Mouse (Mus musculus) intestine, postnatal 0 days (tissue): Measurements from ENCODE around the gene Syn3. TPM values are rescaled to one million over a fixed set of nuclear protein-coding genes. Genes with fewer than 3 reads are reported as not detected.
A peak's percentile ranks its signal among the peaks of the same experiment; 100 is the strongest.

ENCODE experiments used
- ATAC-seq: fragments of 200-750 bp; cut with Nextera tagmentation; 2 replicates; pipeline ENCODE4 v1.8.0; 2017; ENCODE audit warnings: mild to moderate bottlenecking, moderate TSS enrichment, moderate library complexity
- H3K27ac ChIP-seq: fragments of 300-500 bp; sonication (generic); 2 replicates; pipeline ENCODE4 v1.5.1; 2014; ENCODE audit warnings: mild to moderate bottlenecking, low read depth, low read length, moderate library complexity
- H3K27me3 ChIP-seq: fragments of 300-500 bp; sonication (generic); replicated peaks from 2 replicates; pipeline ENCODE4 v1.6.1; 2014; ENCODE audit warnings: low read length, mixed read lengths; ENCODE audit not compliant: control insufficient read depth, insufficient read depth
- H3K36me3 ChIP-seq: fragments of 300-500 bp; sonication (generic); 2 replicates; pipeline ENCODE4 v1.6.1; 2014; ENCODE audit warnings: mild to moderate bottlenecking, moderate library complexity; ENCODE audit not compliant: control insufficient read depth, insufficient read depth
- H3K4me1 ChIP-seq: fragments of 300-500 bp; sonication (generic); replicated peaks from 2 replicates; pipeline ENCODE4 v1.6.1; 2014; ENCODE audit warnings: antibody characterized with exemption, low read length, mixed read lengths; ENCODE audit not compliant: control insufficient read depth, insufficient read depth
- H3K4me2 ChIP-seq: fragments of 300-500 bp; sonication (generic); replicated peaks from 2 replicates; pipeline ENCODE4 v1.6.1; 2014; ENCODE audit warnings: low read depth, mild to moderate bottlenecking, moderate library complexity
- H3K4me3 ChIP-seq: fragments of 300-500 bp; sonication (generic); 2 replicates; pipeline ENCODE4 v1.5.1; 2014; ENCODE audit warnings: low read depth, low read length
- H3K9ac ChIP-seq: fragments of 300-500 bp; sonication (generic); 2 replicates; pipeline ENCODE4 v1.6.1; 2014; ENCODE audit warnings: mild to moderate bottlenecking, low read depth, low read length
- H3K9me3 ChIP-seq: fragments of 300-500 bp; sonication (generic); 2 replicates; pipeline ENCODE4 v1.6.1; 2016; ENCODE audit warnings: mixed run types; ENCODE audit not compliant: control insufficient read depth
- CTCF ChIP-seq: sonication (generic); IDR thresholded peaks from 2 replicates; pipeline ENCODE4 v1.5.1; 2016; ENCODE audit warnings: low read depth, mild to moderate bottlenecking, control low read depth, antibody characterized with exemption, moderate library complexity
- WGBS: fragments of 180-500 bp; shearing (Covaris S2); extraction: QIAGEN DNeasy Blood & Tissue Kit; methylation state at CpG from one replicate; pipeline ENCODE4 v1.1.7; 2014; 5-methylcytosine and 5-hydroxymethylcytosine counted together
- polyA plus RNA-seq: library from polyadenylated mRNA; unstranded; fragments of >200 nt; fragmentation: Nextera tagmentation; extraction: Ambion mirVana; gene quantifications from 2 replicates; pipeline ENCODE4 v1.2.1, GENCODE M21; 2015

The Syn3 gene
- polyA plus RNA-seq, 1 experiment from 2014 or later = 1.1 TPM

GRCm38 (mm10) chr10:86359699-86360098, 139.0 kb downstream of the Syn3 start:
- no peak for ATAC-seq

GRCm38 (mm10) chr10:86359208-86359607, 139.5 kb downstream of the Syn3 start:
- H3K36me3 ChIP-seq = no peaks in the 10 kb centered on the region
- H3K4me3 ChIP-seq = no peak overlapping the region
- H3K4me2 ChIP-seq = no peak overlapping the region
- H3K27ac ChIP-seq = no peak overlapping the region
- WGBS = 71% methylated on average over 2 of the region's 2 CpGs
- H3K9me3 ChIP-seq = no peaks in the 10 kb centered on the region
- H3K9ac ChIP-seq = no peak overlapping the region
- H3K27me3 ChIP-seq = no peaks in the 10 kb centered on the region
- H3K4me1 ChIP-seq = 0 out of 2 replicates have a peak, but pooled peaks cover 2% of the 10 kb centered on the region
- ATAC-seq = no peak
- no peak for TF ChIP-seq CTCF

More at GRCm38 (mm10) chr10:86359699-86360098, 139.0 kb downstream of the Syn3 start:
- no peak overlapping the region for H3K4me3 ChIP-seq
- no peak for TF ChIP-seq CTCF
- 71% methylated on average over 4 of the region's 4 CpGs for WGBS
- H3K27me3 ChIP-seq = no peaks in the 10 kb centered on the region
- no peak overlapping the region for H3K4me2 ChIP-seq
- H3K36me3 ChIP-seq = no peaks in the 10 kb centered on the region
- H3K27ac ChIP-seq = no peak overlapping the region
- H3K4me1 ChIP-seq = 0 out of 2 replicates have a peak, but pooled peaks cover 2% of the 10 kb centered on the region
- no peaks in the 10 kb centered on the region for H3K9me3 ChIP-seq
- no peak overlapping the region for H3K9ac ChIP-seq

- Histone ChIP-seq H3K9ac (no peak overlapping the region), H3K9me3 (no peaks in the 10 kb centered on the region), H3K27ac (no peak overlapping the region), H3K36me3 (no peaks in the 10 kb centered on the region), H3K27me3 (no peaks in the 10 kb centered on the region), H3K4me2 (no peak overlapping the region), H3K4me1 (0 out of 2 replicates have a peak, but pooled peaks cover 2% of the 10 kb centered on the region), H3K4me3 (no peak overlapping the region)
- WGBS = 87% methylated on average over 7 of the region's 7 CpGs
- ATAC-seq = no peak
- TF ChIP-seq CTCF = no peak
Measured at GRCm38 (mm10) chr10:86358307-86358975, 140.3 kb downstream of the Syn3 start.

GRCm38 (mm10) chr10:86356819-86357563, 141.7 kb downstream of the Syn3 start:
- Histone ChIP-seq H3K9me3 (no peaks in the 10 kb centered on the region), H3K27ac (no peak overlapping the region), H3K4me2 (no peak overlapping the region), H3K9ac (no peak overlapping the region), H3K27me3 (no peaks in the 10 kb centered on the region), H3K4me1 (0 out of 2 replicates have a peak, but pooled peaks cover 2% of the 10 kb centered on the region), H3K36me3 (no peaks in the 10 kb centered on the region), H3K4me3 (no peak overlapping the region)
- ATAC-seq = no peak
- TF ChIP-seq CTCF = peak; percentile 76
- WGBS = 71% methylated on average over 5 of the region's 5 CpGs

GRCm38 (mm10) chr10:86352521-86352920, 146.2 kb downstream of the Syn3 start:
- ATAC-seq = no peak
- Histone ChIP-seq H3K27me3 (no peaks in the 10 kb centered on the region), H3K4me1 (no peaks in the 10 kb centered on the region), H3K36me3 (no peaks in the 10 kb centered on the region), H3K4me2 (no peak overlapping the region), H3K9me3 (no peaks in the 10 kb centered on the region), H3K27ac (no peak overlapping the region), H3K4me3 (no peak overlapping the region), H3K9ac (no peak overlapping the region)
- no peak for TF ChIP-seq CTCF
- WGBS = 88% methylated on average over 3 of the region's 3 CpGs

GRCm38 (mm10) chr10:86351287-86351686, 147.4 kb downstream of the Syn3 start:
- Histone ChIP-seq H3K4me2 (no peak overlapping the region), H3K36me3 (no peaks in the 10 kb centered on the region), H3K9ac (no peak overlapping the region), H3K27ac (no peak overlapping the region), H3K27me3 (no peaks in the 10 kb centered on the region), H3K4me3 (no peak overlapping the region), H3K4me1 (peaks cover 2% of the 10 kb centered on the region; the same call in 1 of the 2 replicates), H3K9me3 (no peaks in the 10 kb centered on the region)
- TF ChIP-seq CTCF = no peak
- WGBS = 40% methylated on average over 2 of the region's 2 CpGs
- ATAC-seq = no peak
